Mouse (Mus musculus): ENCODE measurements around the gene Dpp6. TPM values are rescaled to one million over a fixed set of nuclear protein-coding genes. Genes with fewer than 3 reads are reported as not detected.

Gene Dpp6
- polyA plus RNA-seq, 1 experiment from 2014 or later: 3.1 TPM

GRCm38 (mm10) chr5:27659781-27660180 is 842.8 kb downstream of the Dpp6 start:
- Histone ChIP-seq H3K4me2 (replicated peaks; ENCODE audit: low read depth, low read length) (no peak overlapping the region), H3K9ac (replicated peaks; ENCODE audit: low read depth, low read length) (no peak overlapping the region), H3K27ac (ENCODE audit: low read length) (no peak overlapping the region), H3K9me3 (ENCODE audit: control insufficient read depth, low read depth, low read length) (no peaks in the 10 kb centered on the region), H3K27me3 (ENCODE audit: control insufficient read depth, insufficient read depth, low read length) (no peaks in the 10 kb centered on the region), H3K4me3 (ENCODE audit: low read depth, low read length) (no peak overlapping the region), H3K36me3 (ENCODE audit: control insufficient read depth, insufficient read depth, low read length) (no peaks in the 10 kb centered on the region), H3K4me1 (ENCODE audit: control insufficient read depth, insufficient read depth, low read length) (no peaks in the 10 kb centered on the region)
- 59% methylated on average over 6 of the region's 6 CpGs for WGBS
- no peak for ATAC-seq (ENCODE audit: insufficient number of reproducible peaks, insufficient read depth, low FRiP score, low read depth)

- no peak for ATAC-seq (ENCODE audit: insufficient number of reproducible peaks, insufficient read depth, low FRiP score, low read depth)
- Histone ChIP-seq H3K4me3 (ENCODE audit: low read depth, low read length) (no peak overlapping the region), H3K9ac (replicated peaks; ENCODE audit: low read depth, low read length) (no peak overlapping the region), H3K9me3 (ENCODE audit: control insufficient read depth, low read depth, low read length) (no peaks in the 10 kb centered on the region), H3K27ac (ENCODE audit: low read length) (no peak overlapping the region), H3K36me3 (ENCODE audit: control insufficient read depth, insufficient read depth, low read length) (no peaks in the 10 kb centered on the region), H3K27me3 (ENCODE audit: control insufficient read depth, insufficient read depth, low read length) (no peaks in the 10 kb centered on the region), H3K4me2 (replicated peaks; ENCODE audit: low read depth, low read length) (no peak overlapping the region), H3K4me1 (ENCODE audit: control insufficient read depth, insufficient read depth, low read length) (no peaks in the 10 kb centered on the region)
- WGBS: 88% methylated on average over 4 of the region's 4 CpGs
Measured at GRCm38 (mm10) chr5:27664111-27664510, 847.1 kb downstream of the Dpp6 start.

DNA sequence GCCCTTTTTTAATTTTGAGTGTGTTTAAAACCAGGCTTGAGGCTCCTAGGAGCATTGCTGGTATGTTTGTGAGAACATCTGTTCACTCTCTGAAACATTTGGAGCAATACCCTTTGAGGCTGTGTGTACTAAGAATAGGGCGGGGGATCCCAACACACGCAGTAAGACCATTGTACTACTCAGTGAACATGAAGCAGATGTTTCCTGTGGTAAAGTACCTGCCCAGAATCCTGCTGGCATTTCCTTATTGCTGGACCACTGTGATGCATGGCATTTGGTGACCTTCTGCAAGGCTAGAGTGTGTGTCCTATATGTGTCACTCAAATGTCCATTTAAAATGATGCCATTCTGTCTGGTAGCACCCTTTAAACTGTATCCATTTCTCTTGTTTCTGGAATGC is 854.5 kb downstream of the Dpp6 start:
- no peak for ATAC-seq (ENCODE audit: insufficient number of reproducible peaks, insufficient read depth, low FRiP score, low read depth)
- Histone ChIP-seq H3K4me1 (ENCODE audit: control insufficient read depth, insufficient read depth, low read length) (no peaks in the 10 kb centered on the region), H3K36me3 (ENCODE audit: control insufficient read depth, insufficient read depth, low read length) (no peaks in the 10 kb centered on the region), H3K27me3 (ENCODE audit: control insufficient read depth, insufficient read depth, low read length) (no peaks in the 10 kb centered on the region), H3K27ac (ENCODE audit: low read length) (no peak overlapping the region), H3K9me3 (ENCODE audit: control insufficient read depth, low read depth, low read length) (no peaks in the 10 kb centered on the region), H3K4me2 (replicated peaks; ENCODE audit: low read depth, low read length) (no peak overlapping the region), H3K9ac (replicated peaks; ENCODE audit: low read depth, low read length) (no peak overlapping the region), H3K4me3 (ENCODE audit: low read depth, low read length) (no peak overlapping the region)
- 77% methylated on average over 2 of the region's 2 CpGs for WGBS

DNA sequence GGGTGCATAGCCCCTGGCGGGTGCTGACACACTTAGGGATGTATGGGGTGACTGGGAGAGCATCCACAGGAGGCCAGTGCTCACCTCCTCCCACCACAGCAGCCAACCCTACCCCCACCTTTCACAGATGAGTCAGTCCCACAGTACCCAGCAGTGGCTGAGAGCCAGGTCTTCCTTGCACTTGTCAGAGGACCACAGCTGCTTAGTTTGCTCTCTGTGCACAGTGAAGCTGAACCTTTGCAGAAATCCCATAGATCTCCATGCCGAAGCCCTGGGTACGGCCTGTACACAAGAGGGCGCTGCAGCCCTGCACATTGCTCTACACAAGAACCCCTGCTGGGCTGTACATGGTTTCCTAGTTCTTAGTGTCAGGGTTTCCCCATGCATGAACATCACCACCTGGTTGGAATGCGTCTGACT is 860.3 kb downstream of the Dpp6 start:
- Histone ChIP-seq H3K27me3 (ENCODE audit: control insufficient read depth, insufficient read depth, low read length) (no peaks in the 10 kb centered on the region), H3K4me2 (replicated peaks; ENCODE audit: low read depth, low read length) (no peak overlapping the region), H3K9ac (replicated peaks; ENCODE audit: low read depth, low read length) (no peak overlapping the region), H3K4me3 (ENCODE audit: low read depth, low read length) (no peak overlapping the region), H3K36me3 (ENCODE audit: control insufficient read depth, insufficient read depth, low read length) (no peaks in the 10 kb centered on the region), H3K9me3 (ENCODE audit: control insufficient read depth, low read depth, low read length) (no peaks in the 10 kb centered on the region), H3K4me1 (ENCODE audit: control insufficient read depth, insufficient read depth, low read length) (no peaks in the 10 kb centered on the region), H3K27ac (ENCODE audit: low read length) (no peak overlapping the region)
- 47% methylated on average over 5 of the region's 5 CpGs for WGBS
- no peak; the same call in 1 of the 2 replicates for ATAC-seq (ENCODE audit: insufficient number of reproducible peaks, insufficient read depth, low FRiP score, low read depth)

DNA sequence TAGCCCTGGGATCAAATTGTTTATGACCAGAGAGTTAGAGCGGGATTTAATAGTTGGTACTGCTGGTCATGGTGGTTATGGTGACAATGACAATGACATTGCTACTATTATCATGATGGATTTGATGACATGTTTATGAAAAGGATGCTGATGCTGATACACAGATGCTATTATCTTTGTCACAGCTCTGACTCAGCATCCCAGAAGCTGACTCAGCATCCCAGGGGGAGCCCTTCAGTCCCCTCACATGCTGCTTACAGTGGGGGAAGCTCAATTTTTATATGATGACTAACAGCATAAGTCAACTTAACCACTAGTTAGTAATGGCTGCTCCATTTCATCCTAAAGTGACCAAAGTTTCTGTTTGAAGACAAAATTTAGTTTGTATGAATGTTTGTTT is 862.1 kb downstream of the Dpp6 start:
- H3K36me3 ChIP-seq (ENCODE audit: control insufficient read depth, insufficient read depth, low read length): no peaks in the 10 kb centered on the region
- no peaks in the 10 kb centered on the region for H3K27me3 ChIP-seq (ENCODE audit: control insufficient read depth, insufficient read depth, low read length)
- 72% methylated on average over 1 of the region's 1 CpGs for WGBS
- H3K27ac ChIP-seq (ENCODE audit: low read length): no peak overlapping the region
- H3K4me2 ChIP-seq (replicated peaks; ENCODE audit: low read depth, low read length): no peak overlapping the region
- H3K4me1 ChIP-seq (ENCODE audit: control insufficient read depth, insufficient read depth, low read length): no peaks in the 10 kb centered on the region
- H3K4me3 ChIP-seq (ENCODE audit: low read depth, low read length): no peak overlapping the region
- H3K9ac ChIP-seq (replicated peaks; ENCODE audit: low read depth, low read length): no peak overlapping the region
- H3K9me3 ChIP-seq (ENCODE audit: control insufficient read depth, low read depth, low read length): no peaks in the 10 kb centered on the region
- ATAC-seq (ENCODE audit: insufficient number of reproducible peaks, insufficient read depth, low FRiP score, low read depth): no peak

DNA sequence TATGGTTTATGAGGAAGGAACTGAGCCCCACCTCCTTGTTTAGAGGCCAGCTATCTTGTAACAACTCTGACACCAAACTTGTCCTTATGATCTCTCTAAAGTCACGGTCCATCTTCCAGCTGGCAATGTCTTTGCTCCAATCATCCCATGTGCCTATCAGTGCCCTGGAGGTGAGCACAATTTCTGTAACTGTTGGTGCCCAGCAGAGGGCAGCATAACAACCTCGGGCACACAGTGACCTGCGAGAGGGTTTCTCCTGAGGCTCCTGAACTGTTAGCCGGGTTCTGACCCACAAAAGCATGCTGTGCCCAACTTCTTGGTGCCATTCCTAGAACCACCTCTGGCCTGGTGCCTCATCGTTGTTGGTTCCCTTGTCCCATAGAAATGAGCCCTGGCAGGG is 863.5 kb downstream of the Dpp6 start:
- WGBS: 36% methylated on average over 5 of the region's 5 CpGs
- H3K36me3 ChIP-seq (ENCODE audit: control insufficient read depth, insufficient read depth, low read length): no peaks in the 10 kb centered on the region

GRCm38 (mm10) chr5:27685162-27685561 is 868.2 kb downstream of the Dpp6 start:
- Histone ChIP-seq H3K4me2 (replicated peaks; ENCODE audit: low read depth, low read length) (no peak overlapping the region), H3K27ac (ENCODE audit: low read length) (no peak overlapping the region), H3K36me3 (ENCODE audit: control insufficient read depth, insufficient read depth, low read length) (no peaks in the 10 kb centered on the region), H3K27me3 (ENCODE audit: control insufficient read depth, insufficient read depth, low read length) (no peaks in the 10 kb centered on the region), H3K4me3 (ENCODE audit: low read depth, low read length) (no peak overlapping the region), H3K9ac (replicated peaks; ENCODE audit: low read depth, low read length) (no peak overlapping the region), H3K4me1 (ENCODE audit: control insufficient read depth, insufficient read depth, low read length) (no peaks in the 10 kb centered on the region), H3K9me3 (ENCODE audit: control insufficient read depth, low read depth, low read length) (no peaks in the 10 kb centered on the region)
- no peak for ATAC-seq (ENCODE audit: insufficient number of reproducible peaks, insufficient read depth, low FRiP score, low read depth)
- 32% methylated on average over 11 of the region's 11 CpGs for WGBS

More for the DNA sequence above, 863.5 kb downstream of the Dpp6 start:
- Histone ChIP-seq H3K4me1 (ENCODE audit: control insufficient read depth, insufficient read depth, low read length) (no peaks in the 10 kb centered on the region), H3K9me3 (ENCODE audit: control insufficient read depth, low read depth, low read length) (no peaks in the 10 kb centered on the region), H3K27ac (ENCODE audit: low read length) (no peak overlapping the region), H3K9ac (replicated peaks; ENCODE audit: low read depth, low read length) (no peak overlapping the region), H3K27me3 (ENCODE audit: control insufficient read depth, insufficient read depth, low read length) (no peaks in the 10 kb centered on the region), H3K4me3 (ENCODE audit: low read depth, low read length) (no peak overlapping the region), H3K4me2 (replicated peaks; ENCODE audit: low read depth, low read length) (no peak overlapping the region)
- no peak for ATAC-seq (ENCODE audit: insufficient number of reproducible peaks, insufficient read depth, low FRiP score, low read depth)

- H3K9me3 ChIP-seq (ENCODE audit: control insufficient read depth, low read depth, low read length): no peaks in the 10 kb centered on the region
- no peak overlapping the region for H3K27ac ChIP-seq (ENCODE audit: low read length)
- no peak overlapping the region for H3K4me2 ChIP-seq (replicated peaks; ENCODE audit: low read depth, low read length)
- H3K36me3 ChIP-seq (ENCODE audit: control insufficient read depth, insufficient read depth, low read length): no peaks in the 10 kb centered on the region
- no peaks in the 10 kb centered on the region for H3K4me1 ChIP-seq (ENCODE audit: control insufficient read depth, insufficient read depth, low read length)
- ATAC-seq (ENCODE audit: insufficient number of reproducible peaks, insufficient read depth, low FRiP score, low read depth): no peak
- H3K27me3 ChIP-seq (ENCODE audit: control insufficient read depth, insufficient read depth, low read length): no peaks in the 10 kb centered on the region
- 63% methylated on average over 3 of the region's 3 CpGs for WGBS
- no peak overlapping the region for H3K9ac ChIP-seq (replicated peaks; ENCODE audit: low read depth, low read length)
- no peak overlapping the region for H3K4me3 ChIP-seq (ENCODE audit: low read depth, low read length)
Measured at GRCm38 (mm10) chr5:27685923-27686322, 868.9 kb downstream of the Dpp6 start.

- no peaks in the 10 kb centered on the region for H3K9me3 ChIP-seq (ENCODE audit: control insufficient read depth, low read depth, low read length)
- H3K27me3 ChIP-seq (ENCODE audit: control insufficient read depth, insufficient read depth, low read length): no peaks in the 10 kb centered on the region
- no peaks in the 10 kb centered on the region for H3K4me1 ChIP-seq (ENCODE audit: control insufficient read depth, insufficient read depth, low read length)
- WGBS: 80% methylated on average over 2 of the region's 2 CpGs
- no peak overlapping the region for H3K27ac ChIP-seq (ENCODE audit: low read length)
- no peak overlapping the region for H3K4me2 ChIP-seq (replicated peaks; ENCODE audit: low read depth, low read length)
- H3K4me3 ChIP-seq (ENCODE audit: low read depth, low read length): no peak overlapping the region
- no peak for ATAC-seq (ENCODE audit: insufficient number of reproducible peaks, insufficient read depth, low FRiP score, low read depth)
- H3K36me3 ChIP-seq (ENCODE audit: control insufficient read depth, insufficient read depth, low read length): no peaks in the 10 kb centered on the region
- no peak overlapping the region for H3K9ac ChIP-seq (replicated peaks; ENCODE audit: low read depth, low read length)
Measured at GRCm38 (mm10) chr5:27687311-27687710, 870.3 kb downstream of the Dpp6 start.

Data from stomach, embryonic 14.5 days (tissue).